8 mouse cellular contexts compared by ENCODE assay signal in the genomic region with DNA sequence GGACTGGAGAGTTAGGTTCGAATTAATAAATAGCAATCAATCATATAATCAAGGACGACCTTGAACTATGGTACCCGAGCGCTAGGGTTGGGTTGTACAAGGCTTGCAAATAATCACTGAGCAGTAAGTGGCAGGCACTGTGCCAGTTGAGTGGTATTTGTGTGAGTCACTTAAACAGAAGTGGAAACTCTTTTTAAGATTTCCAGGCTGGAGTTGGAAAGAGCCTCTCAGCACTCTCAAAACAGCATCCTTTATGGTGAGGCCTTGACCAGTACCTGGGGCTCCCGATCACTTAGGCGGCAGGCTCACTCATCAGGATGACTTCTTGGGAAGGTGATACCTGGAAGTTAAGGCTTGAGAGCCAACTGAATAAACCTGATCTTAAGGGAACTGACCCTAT. TPM values are rescaled to one million over a fixed set of nuclear protein-coding genes. Genes with fewer than 3 reads are reported as not detected.
DNase-seq lines count a peak whose midpoint lies in the region; ATAC-seq and TF ChIP-seq lines count a peak whose summit lies in the region.

No protein-coding gene starts in this region.

- H3K4me1 ChIP-seq in liver, adult 2 months (ENCODE audit: control insufficient read depth, insufficient read depth, low read length) = peaks cover 33% of the 10 kb centered on the region
- peaks cover 65% of the 10 kb centered on the region for H3K4me1 ChIP-seq in heart, embryonic 12.5 days (replicated peaks)
- peaks cover 36% of the 10 kb centered on the region for H3K4me1 ChIP-seq in midbrain, embryonic 13.5 days (replicated peaks)

- no peaks in the 10 kb centered on the region for H3K27me3 ChIP-seq in liver, adult 2 months (ENCODE audit: control insufficient read depth, insufficient read depth, low read length)
- no peaks in the 10 kb centered on the region for H3K27me3 ChIP-seq in heart, embryonic 12.5 days (replicated peaks)
- no peaks in the 10 kb centered on the region for H3K27me3 ChIP-seq in midbrain, embryonic 13.5 days

- peak overlapping the region; percentile 47 for H3K4me3 ChIP-seq in liver, adult 2 months (ENCODE audit: insufficient read depth, low read depth, low read length)
- peak overlapping the region; percentile 94 for H3K4me3 ChIP-seq in heart, embryonic 12.5 days
- peak overlapping the region; percentile 100 for H3K4me3 ChIP-seq in midbrain, embryonic 13.5 days (replicated peaks)

- no peak for TF ChIP-seq CTCF in liver, adult 2 months (IDR thresholded peaks at IDR 0.05; ENCODE audit: low read depth, low read length)

- peak overlapping the region; percentile 95 for H3K4me2 ChIP-seq in heart, embryonic 12.5 days
- H3K4me2 ChIP-seq in midbrain, embryonic 13.5 days (replicated peaks) = peak overlapping the region; percentile 98

- peak overlapping the region; percentile 83 for H3K9ac ChIP-seq in liver, adult 2 months (ENCODE audit: low read depth, low read length)
- peak overlapping the region; percentile 86 for H3K9ac ChIP-seq in heart, embryonic 12.5 days
- peak overlapping the region; percentile 77 for H3K9ac ChIP-seq in midbrain, embryonic 13.5 days (replicated peaks)

- peaks cover 12% of the 10 kb centered on the region; the same call in 1 of the 2 replicates for H3K79me2 ChIP-seq in liver, adult 2 months (ENCODE audit: control insufficient read depth, insufficient read depth, low read length)

- peaks cover 23% of the 10 kb centered on the region for H3K36me3 ChIP-seq in liver, adult 2 months (ENCODE audit: control insufficient read depth, insufficient read depth, low read length)
- peaks cover 42% of the 10 kb centered on the region for H3K36me3 ChIP-seq in heart, embryonic 12.5 days
- peaks cover 56% of the 10 kb centered on the region for H3K36me3 ChIP-seq in midbrain, embryonic 13.5 days

- ATAC-seq in heart, embryonic 12.5 days (ENCODE audit: insufficient number of reproducible peaks, low FRiP score) = no peak
- no peak for ATAC-seq in midbrain, embryonic 13.5 days
- ATAC-seq in frontal cortex, adult (ENCODE audit: low TSS enrichment) = no peak

- H3K27ac ChIP-seq in liver, adult 2 months (replicated peaks; ENCODE audit: insufficient read depth, low read depth, low read length) = peak overlapping the region; percentile 98
- H3K27ac ChIP-seq in heart, embryonic 12.5 days (ENCODE audit: poor library complexity, severe bottlenecking) = peak overlapping the region; percentile 95
- H3K27ac ChIP-seq in midbrain, embryonic 13.5 days = peak overlapping the region; percentile 98

- DNase-seq in liver, adult 2 months (ENCODE audit: extremely low read depth, low read depth, low spot score) = peak; percentile 72
- DNase-seq in liver = no peak
- peak; percentile 79 for DNase-seq in adrenal gland, postnatal 10 days
- peak; percentile 34 to 58 for DNase-seq in kidney, postnatal 4 days
- DNase-seq in yolk sac, embryonic 10.5 days (ENCODE audit: low spot score) = no peak

- 11% methylated on average over 6 of the region's 6 CpGs for WGBS in liver, adult 2 months
- 47% methylated on average over 6 of the region's 6 CpGs for whole genome bisulfite sequencing in heart, embryonic 12.5 days
- 61% methylated on average over 6 of the region's 6 CpGs for WGBS in midbrain, embryonic 13.5 days

- no peaks in the 10 kb centered on the region for H3K9me3 ChIP-seq in heart, embryonic 12.5 days (replicated peaks)
- no peaks in the 10 kb centered on the region for H3K9me3 ChIP-seq in midbrain, embryonic 13.5 days

- TF ChIP-seq POLR2A in liver, adult 2 months (IDR thresholded peaks at IDR 0.05; ENCODE audit: extremely low read depth, insufficient read depth, low read length) = no peak

RNA-seq across cellular contexts. Expression of gene Atf4, which starts 0.8 kb away (rescaled TPM):
- 50.0 and 55.1 TPM in 2 replicates for total RNA-seq in liver, adult 2 months (2014; rRNA removed)
- polyA plus RNA-seq in liver, adult 2 months (2012; rRNA removed) = 88.8 and 130 TPM in 2 replicates
- total RNA-seq in adrenal gland, postnatal 10 days (2021) = 100 to 1,000 TPM; 121 to 199 TPM
- polyA plus RNA-seq in heart, embryonic 12.5 days (2016; fragmentation: Nextera tagmentation; extraction: Ambion mirVana) = 76.4 and 79.9 TPM in 2 replicates
- 133 and 134 TPM in 2 replicates for polyA plus RNA-seq in midbrain, embryonic 13.5 days (2015; fragmentation: Nextera tagmentation; extraction: Ambion mirVana)

RNA-seq across cellular contexts. Expression of gene Rps19bp1, which starts 9.9 kb away (rescaled TPM):
- total RNA-seq in liver, adult 2 months (2014; rRNA removed) = 8.3 and 12.3 TPM in 2 replicates
- 17.0 and 19.1 TPM in 2 replicates for polyA plus RNA-seq in liver, adult 2 months (2012; rRNA removed)
- 10 to 100 TPM; 33.0 to 37.6 TPM for total RNA-seq in adrenal gland, postnatal 10 days (2021)
- 37.9 and 42.4 TPM in 2 replicates for polyA plus RNA-seq in heart, embryonic 12.5 days (2016; fragmentation: Nextera tagmentation; extraction: Ambion mirVana)
- 72.9 and 77.8 TPM in 2 replicates for polyA plus RNA-seq in midbrain, embryonic 13.5 days (2015; fragmentation: Nextera tagmentation; extraction: Ambion mirVana)

RNA-seq across cellular contexts. Expression of gene AC140267.1, which starts 18.6 kb away (rescaled TPM):
- total RNA-seq in liver, adult 2 months (2014; rRNA removed) = not detected in 2 replicates
- not detected in 2 replicates for polyA plus RNA-seq in liver, adult 2 months (2012; rRNA removed)
- 10 to 100 TPM in 1 of 2 experiments, 1 to 10 TPM in 1; 6.9 to 19.1 TPM for total RNA-seq in adrenal gland, postnatal 10 days (2021)
- 4.0 TPM in 1 of 2 replicates, not detected in the other for polyA plus RNA-seq in heart, embryonic 12.5 days (2016; fragmentation: Nextera tagmentation; extraction: Ambion mirVana)
- not detected in 2 replicates for polyA plus RNA-seq in midbrain, embryonic 13.5 days (2015; fragmentation: Nextera tagmentation; extraction: Ambion mirVana)

RNA-seq across cellular contexts. Expression of gene Mief1, which starts 20.4 kb away (rescaled TPM):
- 13.4 and 16.0 TPM in 2 replicates for total RNA-seq in liver, adult 2 months (2014; rRNA removed)
- polyA plus RNA-seq in liver, adult 2 months (2012; rRNA removed) = 12.8 and 17.1 TPM in 2 replicates
- total RNA-seq in adrenal gland, postnatal 10 days (2021) = 10 to 100 TPM; 42.8 to 46.6 TPM
- 31.4 and 33.2 TPM in 2 replicates for polyA plus RNA-seq in heart, embryonic 12.5 days (2016; fragmentation: Nextera tagmentation; extraction: Ambion mirVana)
- polyA plus RNA-seq in midbrain, embryonic 13.5 days (2015; fragmentation: Nextera tagmentation; extraction: Ambion mirVana) = 42.2 and 43.8 TPM in 2 replicates

RNA-seq across cellular contexts. Expression of gene Cacna1i, which starts 32.8 kb away (rescaled TPM):
- under 0.01 and 0.13 TPM in 2 replicates for total RNA-seq in liver, adult 2 months (2014; rRNA removed)
- polyA plus RNA-seq in liver, adult 2 months (2012; rRNA removed) = 0.02 and 0.09 TPM in 2 replicates
- 1 to 10 TPM in 1 of 2 experiments, under 1 TPM in 1; 0.27 to 1.1 TPM for total RNA-seq in adrenal gland, postnatal 10 days (2021)
- not detected in 2 replicates for polyA plus RNA-seq in heart, embryonic 12.5 days (2016; fragmentation: Nextera tagmentation; extraction: Ambion mirVana)
- polyA plus RNA-seq in midbrain, embryonic 13.5 days (2015; fragmentation: Nextera tagmentation; extraction: Ambion mirVana) = 0.32 and 0.50 TPM in 2 replicates

Comparison
In these comparisons a context has a peak if more than half of its experiments do, and no peak if none do; other contexts are left out.
1. DNase-seq: peak in liver, adult 2 months (single experiment), adrenal gland, postnatal 10 days (single experiment) and kidney, postnatal 4 days (2 of 2); none in liver (single experiment) and yolk sac, embryonic 10.5 days (single experiment).
2. H3K4me3 ChIP-seq: peak in every context shown above with its lines; median percentile 100 in midbrain, embryonic 13.5 days; 94 in heart, embryonic 12.5 days; 47 in liver, adult 2 months.
3. Peak in every context shown above with its lines, with median percentiles within 50 percentile points of each other: H3K27ac ChIP-seq and H3K9ac ChIP-seq.